Mouse (Mus musculus): ENCODE data around the gene Gale.

GRCm38 (mm10) chr4:135993941-135994340 lies 30.4 kb downstream of the Gale start:
- TF ChIP-seq POLR2A (IDR thresholded peaks at IDR 0.05; ENCODE audit: insufficient read length, low read depth): no peak
- TF ChIP-seq TCF12 (IDR thresholded peaks at IDR 0.05; ENCODE audit: insufficient read depth, poor library complexity, severe bottlenecking): no peak
- no peak for TF ChIP-seq TCF3 (IDR thresholded peaks at IDR 0.05; ENCODE audit: insufficient read length, low read depth)
- TF ChIP-seq USF1 (IDR thresholded peaks at IDR 0.05; ENCODE audit: low read depth): no peak
- TF ChIP-seq CEBPB (IDR thresholded peaks at IDR 0.05; ENCODE audit: insufficient read depth, poor library complexity, severe bottlenecking): no peak

Measured in myocyte (in vitro differentiated cells).